Mouse (Mus musculus): Measurements from ENCODE around the gene S100a6.

- no peak for TF ChIP-seq CTCF (IDR thresholded peaks at IDR 0.05; ENCODE audit: borderline replicate concordance, insufficient read depth, low read length)
- peak; percentile 56; the same call in 1 of the 2 replicates for TF ChIP-seq POLR2A (IDR thresholded peaks at IDR 0.05; ENCODE audit: low read depth, low read length)
Observed at GRCm38 (mm10) chr3:90617586-90617985, 4.9 kb downstream of the S100a6 start.

Data from embryonic fibroblast, embryonic 13.5 days (primary cell).